Mouse (Mus musculus): ENCODE measurements around the gene Spata31d1a.

DNA sequence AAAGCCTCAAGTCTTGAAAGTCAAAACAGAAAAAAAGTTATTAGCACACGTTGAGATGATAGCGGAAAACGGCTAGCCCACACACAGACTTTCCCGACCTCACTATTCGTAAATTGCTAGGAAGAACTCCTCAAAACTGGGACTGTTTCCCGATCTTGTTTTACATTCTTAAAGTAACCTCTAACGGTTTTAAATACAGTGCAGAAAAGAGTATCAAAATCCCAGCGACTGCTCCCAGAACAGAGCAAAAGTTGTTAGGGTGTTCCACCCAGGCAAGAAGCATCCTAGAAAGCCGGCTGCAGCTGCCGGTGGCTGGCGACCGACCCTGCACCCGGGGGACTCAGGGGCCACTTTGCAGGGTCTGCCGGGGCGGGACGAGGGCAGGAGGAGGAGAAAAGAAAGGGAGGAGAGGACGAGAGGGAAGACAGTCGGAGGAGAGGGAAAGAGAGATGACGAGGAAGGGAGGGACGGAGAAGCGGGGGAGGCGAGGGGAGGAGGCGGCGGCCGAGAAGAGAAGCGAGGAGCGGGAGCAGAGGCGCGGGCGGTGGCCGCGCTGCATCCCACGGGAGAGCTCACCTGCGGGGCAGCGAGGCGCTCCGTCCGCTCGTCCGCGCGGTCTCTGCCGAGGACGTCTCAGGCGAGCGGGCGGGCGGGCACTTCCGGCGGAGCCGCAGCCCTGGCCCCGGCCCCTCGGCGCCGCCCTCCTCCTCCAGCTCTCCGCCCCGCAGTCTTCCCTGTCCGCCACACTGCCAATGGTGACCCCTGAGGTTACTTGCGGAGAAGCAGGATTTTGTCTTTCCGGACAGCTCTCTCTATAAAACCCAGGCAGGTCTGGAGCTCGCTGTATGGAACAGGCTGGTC, 34.7 kb downstream of the Spata31d1a start, which contains the start of gene Golm1:
- TF ChIP-seq POLR2A (IDR thresholded peaks at IDR 0.05; ENCODE audit: low read depth, low read length) (no peak), CTCF (conservative IDR thresholded peaks at IDR 0.05; ENCODE audit: insufficient read depth, insufficient read length, low read depth, low read length) (no peak)

Measured in kidney, adult 2 months (tissue).